Mouse (Mus musculus) liver, embryonic 14.5 days (tissue): ENCODE results near the gene Otogl. TPM values are rescaled to one million over a fixed set of nuclear protein-coding genes. Genes with fewer than 3 reads are reported as not detected.

Experiments
- ATAC-seq: fragments of 200-750 bp; cut with Nextera tagmentation; 2 replicates; pipeline ENCODE4 v1.8.0; 2017; ENCODE audit warnings: moderate number of reproducible peaks, mild to moderate bottlenecking, moderate library complexity; ENCODE audit not compliant: insufficient read depth
- DNase-seq, 3 experiments: peaks; one replicate each; pipeline ENCODE4 v3.0.0-alpha.2; 2012 to 2013; ENCODE audit warnings: low read depth in 3 of 3, low spot score in 3 of 3
- H3K27ac ChIP-seq: fragments of 300-500 bp; sonication (generic); 2 replicates; pipeline ENCODE4 v1.5.1; 2014; ENCODE audit warnings: moderate library complexity, mild to moderate bottlenecking, control low read depth, inconsistent platforms
- H3K27me3 ChIP-seq: fragments of 300-500 bp; sonication (generic); 2 replicates; pipeline ENCODE4 v1.6.1; 2014; ENCODE audit warnings: mild to moderate bottlenecking, low read length, moderate library complexity; ENCODE audit not compliant: control insufficient read depth, insufficient read depth
- H3K36me3 ChIP-seq: fragments of 300-500 bp; sonication (generic); replicated peaks from 2 replicates; pipeline ENCODE4 v1.6.1; 2014; ENCODE audit warnings: low read depth; ENCODE audit not compliant: control insufficient read depth, insufficient read depth
- H3K4me1 ChIP-seq, 2 experiments: fragments of 200-500 bp in 1 of 2; fragments of 300-500 bp in 1 of 2; sonication (generic) in 1 of 2; replicated peaks; 2 replicates each; pipeline ENCODE4 v1.6.1; 2012 to 2014; ENCODE audit warnings: antibody characterized with exemption in 1 of 2, inconsistent platforms in 1 of 2, low read length in 1 of 2; ENCODE audit not compliant: control insufficient read depth in 2 of 2, insufficient read depth in 2 of 2
- H3K4me2 ChIP-seq: fragments of 300-500 bp; sonication (generic); 2 replicates; pipeline ENCODE4 v1.6.1; 2014; ENCODE audit warnings: low read depth, mild to moderate bottlenecking, control low read depth, moderate library complexity
- H3K4me3 ChIP-seq, 2 experiments: fragments of 200-500 bp in 1 of 2; fragments of 300-500 bp in 1 of 2; sonication (generic) in 1 of 2; 2 replicates each; pipeline ENCODE4 v1.5.1; 2012 to 2014; ENCODE audit warnings: low read depth in 2 of 2, low read length in 2 of 2, mild to moderate bottlenecking in 2 of 2, control low read depth in 1 of 2, inconsistent platforms in 1 of 2, moderate library complexity in 1 of 2; ENCODE audit not compliant: insufficient read depth in 1 of 2
- H3K9ac ChIP-seq: fragments of 300-500 bp; sonication (generic); replicated peaks from 2 replicates; pipeline ENCODE4 v1.6.1; 2014; ENCODE audit warnings: mild to moderate bottlenecking, control low read depth, moderate library complexity
- H3K9me3 ChIP-seq: fragments of 300-500 bp; sonication (generic); 2 replicates; pipeline ENCODE4 v1.6.1; 2016; ENCODE audit warnings: low read length, mixed read lengths; ENCODE audit not compliant: control insufficient read depth
- CTCF ChIP-seq: IDR thresholded peaks from 2 replicates; pipeline ENCODE4 v1.5.1; 2016; ENCODE audit warnings: antibody characterized with exemption, low read depth, control low read depth
- EP300 ChIP-seq: IDR thresholded peaks from 2 replicates; pipeline ENCODE4 v1.6.1; 2016; ENCODE audit warnings: antibody characterized with exemption, low read depth
- WGBS: fragments of 180-500 bp; shearing (Covaris S2); extraction: QIAGEN DNeasy Blood & Tissue Kit; methylation state at CpG from one replicate; pipeline ENCODE4 v1.1.7; 2014; ENCODE audit not compliant: insufficient replicate concordance; 5-methylcytosine and 5-hydroxymethylcytosine counted together
- polyA plus RNA-seq, 2 experiments: library from polyadenylated mRNA; depleted of rRNA in 1 of 2; stranded (reverse) in 1 of 2; unstranded in 1 of 2; fragments of >200 nt; fragmentation: Nextera tagmentation in 1 of 2; extraction: Ambion mirVana in 1 of 2; gene quantifications; 2 replicates each; pipeline versions ENCODE4 v1.2.1 to v1.2.3; 2012 to 2014

The Otogl gene
- polyA plus RNA-seq, 2 experiments, result 0.01 TPM; not detected in 1

GRCm38 (mm10) chr10:107901204-107901879, 10.6 kb downstream of the Otogl start:
- Histone ChIP-seq H3K9me3 (no peaks in the 10 kb centered on the region), H3K4me1 (no peaks in the 10 kb centered on the region), H3K9ac (no peak overlapping the region), H3K36me3 (no peaks in the 10 kb centered on the region), H3K4me3 (no peak overlapping the region), H3K4me2 (no peak overlapping the region), H3K27me3 (no peaks in the 10 kb centered on the region), H3K27ac (no peak overlapping the region)
- ATAC-seq, result no peak
- no peak for DNase-seq
- TF ChIP-seq CTCF (no peak), EP300 (no peak)
- 64% methylated on average over 13 of the region's 13 CpGs for WGBS

GRCm38 (mm10) chr10:107899946-107900345, 12.0 kb downstream of the Otogl start:
- Histone ChIP-seq H3K9ac (no peak overlapping the region), H3K36me3 (no peaks in the 10 kb centered on the region)
- no peak for ATAC-seq

GRCm38 (mm10) chr10:107896158-107896557, 15.8 kb downstream of the Otogl start:
- no peak for TF ChIP-seq CTCF
- TF ChIP-seq EP300, result no peak
- H3K27ac ChIP-seq, result no peak overlapping the region
- no peak for ATAC-seq

More at GRCm38 (mm10) chr10:107899946-107900345, 12.0 kb downstream of the Otogl start:
- no peak for TF ChIP-seq CTCF
- TF ChIP-seq EP300, result no peak
- WGBS, result 60% methylated on average over 6 of the region's 6 CpGs
- no peak for DNase-seq
- no peak overlapping the region for H3K27ac ChIP-seq
- no peak overlapping the region for H3K4me2 ChIP-seq
- no peaks in the 10 kb centered on the region for H3K27me3 ChIP-seq
- H3K9me3 ChIP-seq, result no peaks in the 10 kb centered on the region
- no peak overlapping the region for H3K4me3 ChIP-seq
- no peaks in the 10 kb centered on the region for H3K4me1 ChIP-seq

GRCm38 (mm10) chr10:107894663-107895581, 17.0 kb downstream of the Otogl start:
- WGBS, result 42% methylated on average over 8 of the region's 8 CpGs
- H3K9ac ChIP-seq, result no peak overlapping the region
- no peaks in the 10 kb centered on the region for H3K27me3 ChIP-seq
- TF ChIP-seq CTCF (no peak), EP300 (no peak)
- H3K27ac ChIP-seq, result no peak overlapping the region
- no peak overlapping the region for H3K4me2 ChIP-seq
- ATAC-seq (no peak), DNase-seq (no peak)
- H3K4me3 ChIP-seq, result no peak overlapping the region
- no peaks in the 10 kb centered on the region for H3K4me1 ChIP-seq
- no peaks in the 10 kb centered on the region for H3K9me3 ChIP-seq
- no peaks in the 10 kb centered on the region for H3K36me3 ChIP-seq

More at GRCm38 (mm10) chr10:107896158-107896557, 15.8 kb downstream of the Otogl start:
- no peak overlapping the region for H3K4me2 ChIP-seq
- no peaks in the 10 kb centered on the region for H3K27me3 ChIP-seq
- H3K36me3 ChIP-seq, result no peaks in the 10 kb centered on the region
- no peaks in the 10 kb centered on the region for H3K4me1 ChIP-seq
- WGBS, result 64% methylated on average over 4 of the region's 4 CpGs
- H3K9ac ChIP-seq, result no peak overlapping the region
- DNase-seq, result no peak
- no peak overlapping the region for H3K4me3 ChIP-seq
- H3K9me3 ChIP-seq, result no peaks in the 10 kb centered on the region

- Histone ChIP-seq H3K36me3 (no peaks in the 10 kb centered on the region), H3K27me3 (no peaks in the 10 kb centered on the region), H3K9me3 (no peaks in the 10 kb centered on the region), H3K4me2 (no peak overlapping the region), H3K27ac (no peak overlapping the region), H3K4me1 (no peaks in the 10 kb centered on the region), H3K9ac (no peak overlapping the region), H3K4me3 (no peak overlapping the region)
- WGBS, result 63% methylated on average over 9 of the region's 9 CpGs
- no peak for TF ChIP-seq EP300
- no peak for TF ChIP-seq CTCF
- ATAC-seq (no peak), DNase-seq (no peak)
These were observed 21.5 kb downstream of the Otogl start for GRCm38 (mm10) chr10:107890400-107890799.
